ENCODE assay signal across 20 mouse cellular contexts in the genomic region with DNA sequence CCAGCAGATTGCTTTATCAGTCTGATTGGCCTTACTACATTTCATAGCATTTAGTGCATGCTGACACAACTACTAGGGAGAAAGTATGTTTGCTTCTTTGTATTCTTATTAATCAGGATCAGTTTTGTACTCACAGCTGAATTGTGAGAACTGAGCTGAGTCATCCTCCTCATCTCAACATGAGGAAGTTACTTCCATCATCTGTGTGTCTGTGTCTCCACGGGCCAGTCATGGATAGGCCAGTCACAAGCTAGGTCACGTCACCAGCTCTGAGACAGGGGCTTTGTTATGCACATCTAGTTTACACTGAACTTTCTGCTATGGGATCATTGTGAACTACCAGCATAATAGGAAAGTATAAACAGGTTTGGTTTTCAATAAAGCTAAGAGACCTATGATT. TPM values are rescaled to one million over a fixed set of nuclear protein-coding genes. Genes with fewer than 3 reads are reported as not detected.
DNase-seq lines count a peak whose midpoint lies in the region; ATAC-seq lines count a peak whose summit lies in the region.
"Had no signal": no experiment of that assay in that cellular context is flagged by ENCODE, and none has a peak within 500 bp of the region (broad histone marks: within the 10 kb centered on the region; RNA-seq: fewer than 3 reads in every experiment).

No protein-coding gene starts in this region.

- H3K4me1 ChIP-seq in liver, embryonic 16.5 days (ENCODE audit: control insufficient read depth, low read depth, low read length) = no peaks in the 10 kb centered on the region
- peaks cover 15% of the 10 kb centered on the region for H3K4me1 ChIP-seq in liver, embryonic 12.5 days
- H3K4me1 ChIP-seq in forebrain, embryonic 16.5 days (replicated peaks; ENCODE audit: control insufficient read depth, insufficient read depth, low read length) = no peaks in the 10 kb centered on the region
- H3K4me1 ChIP-seq: embryonic facial prominence, embryonic 12.5 days; heart, embryonic 12.5 days; hindbrain, embryonic 12.5 days had no signal

- H3K27me3 ChIP-seq in liver, embryonic 16.5 days (ENCODE audit: control insufficient read depth, insufficient read depth, low read depth, low read length) = no peaks in the 10 kb centered on the region
- H3K27me3 ChIP-seq in liver, embryonic 12.5 days (replicated peaks) = no peaks in the 10 kb centered on the region
- H3K27me3 ChIP-seq in forebrain, embryonic 16.5 days (replicated peaks; ENCODE audit: control insufficient read depth, insufficient read depth, low read length) = no peaks in the 10 kb centered on the region
- H3K27me3 ChIP-seq: embryonic facial prominence, embryonic 12.5 days; heart, embryonic 12.5 days; hindbrain, embryonic 12.5 days had no signal

- H3K9ac ChIP-seq in liver, embryonic 16.5 days (ENCODE audit: low read depth, low read length) = no peak overlapping the region
- no peak overlapping the region for H3K9ac ChIP-seq in liver, embryonic 12.5 days
- no peak overlapping the region for H3K9ac ChIP-seq in forebrain, embryonic 16.5 days (replicated peaks; ENCODE audit: low read depth, low read length)
- H3K9ac ChIP-seq: embryonic facial prominence, embryonic 12.5 days; forebrain, postnatal 0 days; heart, embryonic 12.5 days; hindbrain, embryonic 12.5 days had no signal

- no peak overlapping the region for H3K4me2 ChIP-seq in liver, embryonic 16.5 days (ENCODE audit: low read depth, low read length)
- no peak overlapping the region for H3K4me2 ChIP-seq in liver, embryonic 12.5 days
- no peak overlapping the region for H3K4me2 ChIP-seq in forebrain, embryonic 16.5 days (ENCODE audit: low read length)
- H3K4me2 ChIP-seq: embryonic facial prominence, embryonic 12.5 days; heart, embryonic 12.5 days; hindbrain, embryonic 12.5 days had no signal

- intact Hi-C loops in heart, postnatal 10 days (cut with DNase I) = no loop called here

- H3K9me3 ChIP-seq in liver, embryonic 16.5 days (replicated peaks; ENCODE audit: control insufficient read depth, low read length) = no peaks in the 10 kb centered on the region
- no peaks in the 10 kb centered on the region for H3K9me3 ChIP-seq in liver, embryonic 12.5 days (replicated peaks)
- H3K9me3 ChIP-seq in forebrain, embryonic 16.5 days (ENCODE audit: control insufficient read depth, low read length) = no peaks in the 10 kb centered on the region
- H3K9me3 ChIP-seq: embryonic facial prominence, embryonic 12.5 days; heart, embryonic 12.5 days; hindbrain, embryonic 12.5 days had no signal

- WGBS in liver, embryonic 16.5 days (ENCODE audit: insufficient replicate concordance) = 60% methylated on average over 2 of the region's 2 CpGs
- 61% methylated on average over 2 of the region's 2 CpGs for WGBS in liver, embryonic 12.5 days (ENCODE audit: insufficient replicate concordance)
- 88% methylated on average over 2 of the region's 2 CpGs for WGBS in forebrain, embryonic 16.5 days

- H3K4me3 ChIP-seq in liver, embryonic 16.5 days (ENCODE audit: low read depth, low read length) = no peak overlapping the region
- no peak overlapping the region for H3K4me3 ChIP-seq in liver, embryonic 12.5 days
- H3K4me3 ChIP-seq in forebrain, embryonic 16.5 days (replicated peaks; ENCODE audit: low read length) = no peak overlapping the region
- H3K4me3 ChIP-seq: embryonic facial prominence, embryonic 12.5 days; heart, embryonic 12.5 days; hindbrain, embryonic 12.5 days had no signal

- 0 out of 2 replicates have a peak, but pooled peaks have one; percentile 19 for ATAC-seq in liver, embryonic 16.5 days (ENCODE audit: low read depth)
- no peak for ATAC-seq in liver, embryonic 12.5 days
- ATAC-seq in hematopoietic stem cell, adult 5-6 weeks (replicated peaks in 1 of 2; ENCODE audit: insufficient read depth in 1 of 2, low FRiP score in 2 of 2, low TSS enrichment in 1 of 2, low read depth in 1 of 2, poor library complexity in 2 of 2, severe bottlenecking in 2 of 2) = peak; percentile 30 to 44; a peak in 1 of 4 replicates
- peak; percentile 74 for ATAC-seq in monocyte, adult 5-6 weeks (replicated peaks; ENCODE audit: insufficient number of reproducible peaks, low FRiP score, low TSS enrichment, poor library complexity, severe bottlenecking)
- ATAC-seq in forebrain, embryonic 16.5 days = no peak
- ATAC-seq: forebrain, postnatal 0 days; hindbrain, embryonic 16.5 days; inflammation-experienced regulatory T-cells, adult 6 months had no signal

- peak; percentile 33 for DNase-seq in MEL-GATA-1-ER (ENCODE audit: extremely low read depth, low read depth)
- DNase-seq in cerebellum, postnatal 14 days = no peak
- no peak for DNase-seq in heart, postnatal 10 days
- DNase-seq: adrenal gland, postnatal 14 days; cerebellum, adult 2 months; cerebellum, postnatal 10 days; forebrain, postnatal 0 days; gastrocnemius, postnatal 14 days; heart, postnatal 36 days had no signal

- peaks cover 49% of the 10 kb centered on the region for H3K36me3 ChIP-seq in liver, embryonic 16.5 days (ENCODE audit: control insufficient read depth, insufficient read depth)
- H3K36me3 ChIP-seq in liver, embryonic 12.5 days = peaks cover 93% of the 10 kb centered on the region
- H3K36me3 ChIP-seq in forebrain, embryonic 16.5 days (ENCODE audit: control insufficient read depth, insufficient read depth) = peaks cover 4% of the 10 kb centered on the region; the same call in 1 of the 2 replicates

- no peak overlapping the region for H3K27ac ChIP-seq in liver, embryonic 16.5 days (ENCODE audit: low read length)
- H3K27ac ChIP-seq in liver, embryonic 12.5 days = no peak overlapping the region
- H3K27ac ChIP-seq in forebrain, embryonic 16.5 days (ENCODE audit: low read length) = no peak overlapping the region
- H3K27ac ChIP-seq: embryonic facial prominence, embryonic 12.5 days; hindbrain, embryonic 12.5 days had no signal

RNA-seq across cellular contexts. Expression of a gene that starts 28.5 kb away (rescaled TPM):
- 42.9 and 46.0 TPM in 2 replicates for polyA plus RNA-seq in liver, embryonic 16.5 days (2015; fragmentation: Nextera tagmentation; extraction: Ambion mirVana)
- polyA plus RNA-seq in liver, embryonic 12.5 days (2016; fragmentation: Nextera tagmentation; extraction: Ambion mirVana) = 62.7 and 67.6 TPM in 2 replicates
- 113 and 126 TPM in 2 replicates for total RNA-seq in hematopoietic stem cell, adult 5-6 weeks (2017)
- 6.6 to 20.8 TPM (median 15.9 TPM) in 3 replicates for total RNA-seq in monocyte, adult 5-6 weeks (2017)
- 10 to 100 TPM; 16.3 to 16.4 TPM for total RNA-seq in heart, postnatal 10 days (2021)
- polyA plus RNA-seq in forebrain, embryonic 16.5 days (2015; fragmentation: Nextera tagmentation; extraction: Ambion mirVana) = 17.6 and 18.9 TPM in 2 replicates

RNA-seq across cellular contexts. Expression of a gene that starts 51.8 kb away (rescaled TPM):
- 0.07 TPM in 1 of 2 replicates, not detected in the other for polyA plus RNA-seq in liver, embryonic 16.5 days (2015; fragmentation: Nextera tagmentation; extraction: Ambion mirVana)
- 0.05 TPM in 1 of 2 replicates, not detected in the other for polyA plus RNA-seq in liver, embryonic 12.5 days (2016; fragmentation: Nextera tagmentation; extraction: Ambion mirVana)
- not detected in 2 replicates for total RNA-seq in hematopoietic stem cell, adult 5-6 weeks (2017)
- not detected in 3 replicates for total RNA-seq in monocyte, adult 5-6 weeks (2017)
- total RNA-seq in heart, postnatal 10 days (2021) = under 1 TPM; 0.14 to 0.20 TPM
- 7.9 and 11.5 TPM in 2 replicates for polyA plus RNA-seq in forebrain, embryonic 16.5 days (2015; fragmentation: Nextera tagmentation; extraction: Ambion mirVana)
- total RNA-seq: gastrocnemius, adult 18-20 months; gastrocnemius, postnatal 14 days had no signal

Comparison
In these comparisons a context has a peak if more than half of its experiments do, and no peak if none do; other contexts are left out.
1. ATAC-seq: peak in liver, embryonic 16.5 days (single experiment), hematopoietic stem cell, adult 5-6 weeks (2 of 2) and monocyte, adult 5-6 weeks (single experiment); none in liver, embryonic 12.5 days (single experiment) and forebrain, embryonic 16.5 days (single experiment).